Mouse (Mus musculus) frontal cortex, adult 2 months (tissue): ENCODE results near the gene Nrarp. TPM values are rescaled to one million over a fixed set of nuclear protein-coding genes. Genes with fewer than 3 reads are reported as not detected.

Source experiments
- DNase-seq, 2 experiments: peaks; one replicate each; pipeline ENCODE4 v3.0.0; 2022; ENCODE audit warnings: low spot score in 1 of 2; ENCODE audit errors: extremely low spot score in 1 of 2
- polyA plus RNA-seq: library from polyadenylated mRNA; depleted of rRNA; stranded (reverse); fragments of >200 nt; gene quantifications from 2 replicates; pipeline ENCODE4 v1.2.3, GENCODE M21; 2012

Nrarp gene
- polyA plus RNA-seq, 1 experiment: 39.1 TPM

GRCm38 (mm10) chr2:25173821-25174220 is 6.7 kb upstream of the Nrarp start:
- no peak for DNase-seq

GRCm38 (mm10) chr2:25174866-25175689 is 5.5 kb upstream of the Nrarp start:
- no peak for DNase-seq

- DNase-seq: no peak
Measured at GRCm38 (mm10) chr2:25175690-25176078, 4.9 kb upstream of the Nrarp start.

GRCm38 (mm10) chr2:25176573-25176972 is 4.0 kb upstream of the Nrarp start:
- DNase-seq: no peak

GRCm38 (mm10) chr2:25177076-25177475 is 3.5 kb upstream of the Nrarp start:
- no peak for DNase-seq

- DNase-seq: no peak
Measured at GRCm38 (mm10) chr2:25177685-25178084, 2.9 kb upstream of the Nrarp start.

GRCm38 (mm10) chr2:25178285-25178972 is 2.1 kb upstream of the Nrarp start:
- peak in 1 of 2 experiments; percentile 46 for DNase-seq

GRCm38 (mm10) chr2:25179566-25180217 is 866 bp upstream of the Nrarp start:
- no peak for DNase-seq

- no peak for DNase-seq
Measured at GRCm38 (mm10) chr2:25180973-25181890, 674 bp downstream of the Nrarp start.

GRCm38 (mm10) chr2:25181891-25182397 is 1.4 kb downstream of the Nrarp start:
- DNase-seq: no peak

GRCm38 (mm10) chr2:25182664-25183063 is 2.1 kb downstream of the Nrarp start:
- DNase-seq: no peak

- no peak for DNase-seq
Measured at GRCm38 (mm10) chr2:25183336-25183735, 2.8 kb downstream of the Nrarp start.

GRCm38 (mm10) chr2:25184496-25184895 is 3.9 kb downstream of the Nrarp start:
- no peak for DNase-seq

GRCm38 (mm10) chr2:25185625-25186574 is 5.3 kb downstream of the Nrarp start:
- DNase-seq: no peak

- DNase-seq: no peak
Measured at GRCm38 (mm10) chr2:25186575-25186930, 6.0 kb downstream of the Nrarp start.

GRCm38 (mm10) chr2:25187841-25188240 is 7.3 kb downstream of the Nrarp start:
- DNase-seq: no peak

GRCm38 (mm10) chr2:25193330-25193770 is 12.8 kb downstream of the Nrarp start:
- DNase-seq: peak; percentile 71 to 90

GRCm38 (mm10) chr2:25194006-25194405 is 13.4 kb downstream of the Nrarp start:
- no peak for DNase-seq
